Mouse (Mus musculus) G1E-ER4 (cell line): ENCODE data around the gene Heg1. TPM values are rescaled to one million over a fixed set of nuclear protein-coding genes. Genes with fewer than 3 reads are reported as not detected.

Source experiments
- GATA1 ChIP-seq: IDR thresholded peaks from one replicate; pipeline ENCODE4 v1.8.0; 2012; ENCODE audit warnings: low read length, inconsistent platforms
- polyA plus RNA-seq: library from polyadenylated mRNA; stranded (reverse); fragments of >175 nt; gene quantifications from 2 replicates; pipeline ENCODE4 v1.2.3, GENCODE M21; 2012

Heg1 gene
- polyA plus RNA-seq, 1 experiment: 2.7 TPM

DNA sequence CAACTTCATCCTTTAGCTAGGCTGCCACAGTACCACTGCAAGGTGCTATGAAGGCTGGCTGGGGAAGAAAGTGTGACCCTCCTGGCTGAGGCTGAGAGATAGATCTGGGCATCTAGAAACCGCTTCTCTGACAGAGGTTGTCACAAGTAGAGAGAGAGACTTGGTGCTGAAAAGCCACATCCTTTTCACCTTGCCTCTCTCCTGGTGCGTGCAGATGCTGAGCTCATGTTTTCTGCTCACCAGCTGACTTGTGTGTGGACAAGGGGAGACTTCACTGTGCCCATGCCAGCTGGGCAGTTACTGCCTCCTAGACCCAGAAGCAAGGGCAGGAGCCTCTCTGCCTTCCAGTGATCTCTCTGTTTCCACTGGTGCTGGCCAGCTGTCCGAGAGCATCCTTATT lies 3.6 kb downstream of the Heg1 start:
- TF ChIP-seq GATA1: no peak

DNA sequence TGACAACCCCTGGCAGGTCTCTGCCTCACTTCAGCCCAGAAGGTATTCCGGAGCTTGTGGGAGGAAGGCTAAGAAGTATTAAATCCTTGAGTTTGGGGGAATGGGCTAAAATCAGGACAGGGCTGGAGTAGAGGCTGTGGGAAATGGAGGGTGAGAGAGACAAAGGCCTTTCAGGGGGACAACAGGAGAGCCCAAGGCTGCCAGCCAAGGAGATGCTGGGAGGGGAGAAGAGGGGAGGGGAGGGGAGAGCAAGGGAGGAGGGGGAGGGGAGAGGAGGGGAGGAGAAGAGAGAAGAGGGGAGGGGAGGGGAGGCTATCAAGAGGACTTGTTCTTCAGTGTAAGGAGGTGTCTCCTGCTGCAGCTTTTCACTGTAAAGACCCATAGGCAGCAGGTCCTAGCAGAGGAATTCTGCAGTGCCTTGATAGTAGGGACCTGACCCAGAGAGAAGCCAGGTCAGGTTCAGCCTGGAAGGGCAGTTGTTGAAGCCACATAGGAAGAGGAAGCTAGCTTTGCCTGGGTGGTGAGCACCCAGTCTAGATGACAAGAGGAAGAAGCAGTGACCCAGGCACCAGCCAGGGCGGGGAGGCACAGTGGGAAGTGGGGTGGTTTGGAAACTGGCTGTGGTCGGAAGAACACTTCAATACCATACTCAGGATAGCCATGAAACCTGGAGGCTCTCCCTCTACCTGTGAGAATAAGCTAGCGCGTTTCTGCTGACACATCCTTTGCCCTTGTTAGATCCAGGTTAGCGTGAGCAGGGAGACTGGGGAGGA lies 7.0 kb downstream of the Heg1 start:
- no peak for TF ChIP-seq GATA1

DNA sequence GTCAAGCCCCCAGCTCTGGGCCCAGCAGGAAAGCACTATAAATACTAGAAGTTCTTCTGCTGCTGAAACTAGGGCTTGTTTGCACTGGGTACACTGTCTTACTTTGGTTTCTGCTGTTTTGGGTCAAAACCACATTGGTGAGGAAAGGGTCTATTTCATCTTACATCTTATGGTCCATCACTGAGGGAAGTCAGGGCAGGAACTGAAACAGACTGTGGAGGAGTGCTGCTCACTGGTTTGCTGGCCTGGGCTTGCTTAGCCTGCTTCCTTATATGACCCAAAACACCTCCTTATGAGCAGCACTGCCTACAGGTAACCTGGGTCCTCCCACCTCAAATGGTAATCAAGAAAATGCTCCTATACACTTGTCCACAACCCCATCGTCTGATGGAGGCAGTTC lies 9.4 kb downstream of the Heg1 start:
- no peak for TF ChIP-seq GATA1

DNA sequence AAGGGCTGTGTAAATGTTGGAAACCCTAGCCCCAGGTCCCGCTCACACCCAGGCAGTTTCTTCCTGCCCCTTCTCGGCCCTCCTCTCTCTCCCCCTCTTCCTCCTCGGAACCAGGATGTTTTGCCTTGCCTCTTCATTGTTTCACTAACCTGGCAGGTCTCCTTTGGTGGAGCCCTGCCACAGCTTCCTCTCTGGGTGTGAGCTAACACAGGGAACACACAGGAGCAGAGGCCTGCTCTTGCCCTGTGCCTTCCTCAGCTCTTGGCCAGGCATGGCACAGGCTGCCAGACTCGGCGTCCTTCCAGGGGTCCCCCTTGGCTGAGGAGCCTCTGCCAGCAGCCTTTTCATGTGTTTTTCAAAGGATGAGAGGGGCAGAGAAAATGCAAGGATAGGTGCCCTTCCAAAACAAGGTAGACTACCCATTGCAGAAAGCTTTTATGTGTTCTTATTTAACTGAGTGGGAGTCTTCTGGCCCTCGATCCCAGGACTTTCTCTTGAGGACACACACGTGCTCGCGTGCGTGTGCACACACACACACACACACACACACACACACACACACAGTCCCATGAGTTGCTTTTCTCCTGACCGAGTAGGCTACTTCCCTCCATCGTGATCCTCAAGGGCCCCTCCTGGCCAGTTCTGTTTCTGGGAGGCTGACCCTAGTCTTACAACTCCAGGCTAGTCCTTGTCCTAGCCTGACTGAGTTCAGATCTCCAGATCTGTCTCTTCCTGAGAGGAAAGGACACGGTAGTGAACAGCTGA lies 12.8 kb downstream of the Heg1 start:
- no peak for TF ChIP-seq GATA1

DNA sequence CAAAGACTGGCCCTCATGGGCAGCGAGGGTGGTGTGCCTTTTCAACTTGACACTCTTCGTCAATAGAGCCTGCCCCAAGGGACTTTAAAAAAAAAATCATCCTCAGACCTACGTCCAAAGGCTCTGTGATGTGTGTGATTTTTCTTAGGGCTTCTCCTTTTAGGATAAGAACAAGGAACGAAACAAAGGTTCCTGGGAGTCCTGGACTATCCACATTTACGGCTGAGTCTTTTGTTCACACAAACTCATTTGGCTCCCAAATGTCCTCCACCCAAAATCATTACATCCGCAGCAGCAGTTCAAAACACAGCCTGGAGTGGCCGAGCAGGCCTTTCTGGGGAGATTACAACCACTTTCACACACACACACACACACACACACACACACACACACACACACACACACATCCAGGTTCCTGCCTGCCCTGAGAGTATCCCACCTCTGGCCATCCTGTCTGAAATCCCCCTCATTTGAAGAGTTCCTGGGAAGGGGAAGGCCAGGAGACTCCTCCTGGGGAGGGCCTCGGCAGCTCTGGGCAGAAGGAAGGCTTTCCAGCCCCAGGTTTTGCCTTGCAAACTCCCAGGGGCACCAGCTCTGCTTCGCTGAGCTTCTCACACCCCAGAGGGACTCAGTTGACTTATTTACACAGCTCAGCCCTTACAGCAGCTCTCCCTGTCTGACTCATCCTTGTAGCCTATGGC lies 13.6 kb downstream of the Heg1 start:
- no peak for TF ChIP-seq GATA1

DNA sequence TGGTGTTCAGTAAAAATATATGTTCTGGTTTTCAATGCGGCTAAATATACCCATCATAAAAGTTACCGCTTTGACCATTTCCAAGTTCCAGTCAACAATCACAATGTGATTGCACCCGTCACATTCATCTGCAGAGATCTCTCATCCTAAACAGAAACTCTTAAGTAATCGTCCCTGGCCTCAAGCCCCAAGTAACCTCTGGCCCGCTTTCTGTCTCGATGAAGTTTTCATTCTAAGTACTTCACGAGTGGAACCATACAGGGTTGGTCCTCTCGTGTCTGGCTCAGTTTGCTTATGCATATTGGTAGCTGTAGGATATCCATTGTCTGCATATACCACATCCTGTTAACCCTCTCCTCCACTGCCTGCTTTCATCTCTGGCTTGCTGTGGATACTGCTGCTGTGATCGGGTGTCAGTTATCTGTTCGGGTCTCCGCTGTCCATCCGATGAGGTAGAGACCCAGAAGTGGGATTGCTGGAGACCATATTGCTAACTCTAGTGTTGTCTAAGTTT lies 14.2 kb downstream of the Heg1 start:
- no peak for TF ChIP-seq GATA1

DNA sequence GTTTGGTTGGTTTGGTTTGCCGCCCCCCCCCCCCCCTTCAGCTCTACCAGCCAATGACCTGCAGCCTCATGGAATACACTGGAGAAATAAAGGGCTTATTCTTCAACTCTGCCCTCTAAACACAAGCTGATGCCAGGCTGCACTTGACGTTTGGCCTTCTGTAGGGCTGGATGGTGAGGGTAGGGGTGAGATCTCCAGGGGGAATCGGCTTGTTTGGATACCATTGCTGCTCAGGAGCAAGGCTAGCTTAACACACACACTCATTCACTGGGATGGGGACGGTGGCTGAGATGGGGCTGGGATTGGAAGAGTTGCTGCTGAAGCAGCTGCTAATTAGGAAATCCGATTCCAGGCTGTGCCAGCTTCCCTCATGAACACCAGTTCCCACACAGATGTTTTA lies 16.4 kb downstream of the Heg1 start:
- TF ChIP-seq GATA1: no peak

DNA sequence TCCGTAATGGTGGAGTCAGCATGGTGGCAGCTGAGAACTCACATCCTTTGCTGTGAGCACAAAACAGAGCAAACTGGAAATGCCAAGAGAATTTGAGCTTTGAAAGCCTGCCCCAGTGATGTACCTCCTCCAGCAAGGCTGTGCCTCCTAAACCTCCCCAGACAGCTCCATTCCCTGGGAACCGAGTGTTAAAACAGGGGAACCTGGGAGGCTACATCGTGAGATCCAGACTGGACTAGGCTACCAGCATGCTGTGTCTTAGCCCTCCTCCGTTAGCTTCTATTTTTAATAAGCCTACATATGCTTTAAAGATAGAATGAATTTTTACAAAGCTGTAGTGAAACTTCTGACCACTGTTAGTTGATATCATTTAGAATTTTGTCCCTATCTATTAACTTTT lies 17.7 kb downstream of the Heg1 start:
- no peak for TF ChIP-seq GATA1

DNA sequence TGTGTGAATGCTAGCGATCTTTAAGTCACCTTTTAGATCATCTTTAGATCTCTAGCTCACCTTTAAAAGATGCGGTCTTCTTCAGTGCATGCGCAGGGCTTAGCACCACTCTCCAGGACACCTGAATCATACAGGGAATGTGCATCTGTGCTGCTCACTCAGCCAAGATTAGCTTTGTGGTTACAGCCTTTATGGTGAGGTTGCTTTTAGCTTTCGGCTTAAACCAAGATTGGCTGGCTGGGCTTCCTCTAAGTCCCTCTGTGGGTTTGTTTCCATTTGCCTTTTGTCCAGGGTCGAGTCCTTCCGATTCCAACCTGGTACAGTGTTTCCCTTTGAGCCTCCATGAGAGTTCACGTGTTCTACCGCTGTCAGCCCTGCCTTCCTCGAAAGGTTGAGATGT lies 20.1 kb downstream of the Heg1 start:
- no peak for TF ChIP-seq GATA1

DNA sequence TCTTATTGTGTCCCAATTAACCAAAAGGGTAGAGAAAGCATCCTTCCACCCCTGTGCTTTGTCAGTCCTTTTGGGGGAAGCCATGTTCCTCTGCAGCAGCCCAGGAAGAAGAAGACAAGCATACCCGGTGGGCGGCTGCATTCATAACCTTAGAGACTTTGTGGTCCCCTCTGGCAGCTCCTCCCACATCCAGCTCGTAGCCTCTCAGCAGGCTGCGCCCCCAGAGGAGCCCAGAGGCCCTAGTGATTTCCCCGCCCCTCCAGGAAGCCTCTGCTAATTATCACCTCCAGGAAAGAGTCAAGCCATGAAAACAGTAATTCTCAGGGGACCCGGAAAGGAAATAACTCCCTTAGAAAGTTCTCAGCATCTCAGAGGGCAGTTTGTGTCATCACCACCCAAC lies 21.1 kb downstream of the Heg1 start:
- no peak for TF ChIP-seq GATA1

DNA sequence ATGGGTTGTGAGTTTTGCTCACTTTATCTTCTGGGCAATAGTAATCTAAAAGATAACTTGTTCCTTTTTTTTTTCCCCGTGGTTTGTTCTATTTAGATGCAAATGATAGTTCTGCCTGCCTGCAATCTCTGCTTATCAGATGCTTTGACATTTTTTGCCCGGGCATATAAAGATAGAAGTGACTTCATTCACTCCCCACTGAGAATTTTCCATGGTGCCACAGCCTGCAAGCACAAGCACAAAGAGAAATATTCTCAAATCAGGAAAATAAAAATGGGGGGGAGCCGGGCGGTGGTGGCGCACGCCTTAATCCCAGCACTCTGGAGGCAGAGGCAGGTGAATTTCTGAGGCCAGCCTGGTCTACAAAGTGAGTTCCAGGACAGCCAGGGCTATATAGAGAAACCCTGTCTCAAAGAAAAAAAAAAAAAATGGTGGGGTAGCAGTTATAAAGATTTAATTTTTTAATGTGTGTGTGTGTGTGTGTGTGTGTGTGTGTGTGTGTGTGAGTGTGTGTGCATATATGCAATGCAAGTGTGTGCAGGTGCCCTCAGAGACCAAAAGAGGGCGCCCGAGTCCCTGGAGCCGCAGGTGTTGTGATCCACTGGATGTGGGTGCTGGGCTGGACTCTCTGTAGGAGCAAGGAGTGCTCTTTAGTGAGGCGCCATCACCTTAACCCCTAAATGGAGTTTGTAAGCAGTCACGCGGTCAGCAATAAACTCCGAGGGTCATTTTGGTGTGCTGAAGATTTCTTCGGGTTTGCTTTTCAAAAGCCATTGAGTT lies 22.1 kb downstream of the Heg1 start:
- no peak for TF ChIP-seq GATA1

DNA sequence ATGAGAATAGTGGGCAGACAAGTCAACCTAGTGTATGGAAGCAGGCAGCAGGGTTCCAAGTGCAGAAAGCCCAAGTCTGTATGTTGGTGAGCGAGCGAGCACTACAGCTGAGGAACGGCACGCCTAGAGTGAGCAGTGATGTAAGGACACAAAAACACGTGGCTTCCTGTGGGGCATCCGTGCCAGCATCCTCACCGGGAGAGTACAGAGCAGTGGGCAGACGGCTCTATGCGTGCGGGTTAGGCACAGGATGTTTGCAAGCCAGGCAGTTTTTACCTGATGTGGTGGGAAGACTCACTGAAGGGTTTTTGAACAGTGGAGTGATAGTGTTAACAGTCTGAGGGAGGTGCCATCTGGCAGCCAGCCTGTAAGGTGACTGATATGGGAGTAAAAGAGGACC lies 23.9 kb downstream of the Heg1 start:
- no peak for TF ChIP-seq GATA1

DNA sequence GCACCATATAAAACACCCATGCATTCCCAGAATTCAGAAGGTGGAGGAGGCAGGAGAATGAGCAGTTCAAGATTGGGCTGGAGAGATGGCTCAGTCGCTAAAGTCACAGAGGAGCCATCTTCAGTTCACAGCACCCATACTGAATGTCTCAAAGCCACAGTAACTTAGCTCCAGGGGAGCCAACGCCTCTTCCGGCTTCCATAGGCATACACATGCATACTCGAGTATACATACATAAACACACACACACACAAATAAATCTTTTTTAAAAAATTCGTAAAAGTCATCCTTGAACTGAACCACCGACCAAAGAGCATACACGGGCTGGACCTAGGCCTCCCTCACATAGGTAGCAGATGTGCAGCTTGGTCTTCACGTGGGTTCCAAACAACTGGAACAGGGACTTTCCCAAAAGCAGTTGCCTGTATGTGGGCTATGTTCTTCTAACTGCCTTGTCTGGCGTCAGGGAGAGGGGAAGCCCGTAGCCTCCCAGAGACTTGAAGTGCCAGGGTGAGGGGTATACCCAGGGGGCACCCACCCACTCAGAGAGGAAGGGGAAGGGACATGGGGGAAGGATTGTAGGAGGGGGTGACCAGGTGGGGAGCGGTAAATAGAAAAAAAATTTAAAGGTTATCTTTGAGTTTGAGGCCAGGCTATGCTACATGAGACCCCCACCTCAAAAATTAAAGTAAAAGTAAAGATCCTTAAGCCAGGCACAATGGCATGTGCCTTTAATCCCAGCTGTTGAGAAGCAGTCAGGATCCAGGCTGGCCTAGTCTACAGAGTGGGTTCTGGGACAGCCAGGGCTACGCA lies 24.6 kb downstream of the Heg1 start:
- TF ChIP-seq GATA1: no peak

DNA sequence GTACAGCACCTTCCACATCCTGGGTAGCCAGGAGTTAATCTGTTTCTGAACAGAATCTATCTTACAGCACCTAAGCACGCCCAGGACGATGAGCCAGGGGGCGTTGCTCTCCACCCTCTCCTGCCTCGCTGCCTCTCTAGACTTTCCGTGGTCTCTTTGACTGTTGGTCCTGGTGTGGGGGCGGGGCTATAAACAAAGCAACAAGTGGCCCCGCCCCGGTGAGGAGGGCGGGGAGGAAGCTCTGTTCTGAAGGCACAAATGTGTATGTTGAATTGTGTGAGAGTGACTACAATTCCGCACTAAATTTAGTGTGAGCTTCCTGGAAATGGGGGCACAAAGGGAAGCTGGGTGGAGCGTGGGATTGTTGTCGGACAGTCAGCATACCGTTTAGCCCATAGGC lies 30.1 kb downstream of the Heg1 start:
- TF ChIP-seq GATA1: no peak

DNA sequence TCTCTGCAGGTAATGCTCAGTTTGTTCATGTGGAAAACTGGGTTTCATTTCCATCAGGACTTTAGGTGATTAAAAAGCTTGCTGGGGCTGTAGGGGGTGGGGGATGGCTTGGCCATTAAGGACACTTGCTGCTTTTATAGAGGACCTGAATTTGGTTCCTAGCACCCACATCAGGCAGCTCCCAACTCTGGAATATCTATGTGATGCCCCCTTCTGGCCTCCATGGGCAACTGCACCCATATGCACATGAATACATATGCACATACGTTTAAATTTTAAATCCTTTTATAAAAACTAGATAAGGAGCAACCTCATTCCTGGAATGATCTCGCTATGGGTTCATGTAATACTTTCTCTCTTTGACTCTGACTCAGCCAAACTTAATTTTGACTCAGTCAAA lies 39.1 kb downstream of the Heg1 start:
- TF ChIP-seq GATA1: no peak

DNA sequence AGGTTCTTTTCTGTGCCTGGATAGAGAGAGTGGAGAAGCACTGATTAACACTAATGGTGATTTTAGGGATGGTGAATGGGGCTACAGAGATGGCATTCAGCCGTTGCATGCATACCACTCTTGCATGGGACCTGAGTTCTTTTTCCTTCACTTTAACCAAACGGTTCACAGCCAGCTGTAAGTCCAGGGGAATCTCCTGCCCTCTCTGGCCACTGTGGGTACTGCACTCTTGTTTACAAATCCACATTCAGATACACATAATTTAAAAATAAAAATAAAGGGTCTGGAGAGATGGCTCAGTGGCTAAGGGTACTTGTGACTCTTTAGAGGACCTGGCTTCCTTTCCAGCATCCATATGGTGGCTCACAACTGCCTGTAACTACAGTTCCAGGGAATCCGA lies 39.8 kb downstream of the Heg1 start:
- TF ChIP-seq GATA1: no peak
